Mouse (Mus musculus) embryonic facial prominence, embryonic 12.5 days (tissue): Measurements from ENCODE around the gene Plekhb2. TPM values are rescaled to one million over a fixed set of nuclear protein-coding genes. Genes with fewer than 3 reads are reported as not detected.

Experiments
- ATAC-seq: fragments of 200-750 bp; cut with Nextera tagmentation; 2 replicates; pipeline ENCODE4 v1.8.0; 2017; ENCODE audit not compliant: insufficient number of reproducible peaks, insufficient read depth, low FRiP score, low TSS enrichment
- H3K27ac ChIP-seq: fragments of 300-500 bp; sonication (generic); 2 replicates; pipeline ENCODE4 v1.5.1; 2016; ENCODE audit warnings: mild to moderate bottlenecking
- H3K27me3 ChIP-seq: fragments of 300-500 bp; sonication (generic); 2 replicates; pipeline ENCODE4 v1.6.1; 2016; ENCODE audit warnings: mild to moderate bottlenecking, moderate library complexity
- H3K36me3 ChIP-seq: fragments of 300-500 bp; sonication (generic); 2 replicates; pipeline ENCODE4 v1.6.1; 2016; ENCODE audit warnings: mild to moderate bottlenecking
- H3K4me1 ChIP-seq: fragments of 300-500 bp; sonication (generic); 2 replicates; pipeline ENCODE4 v1.6.1; 2016
- H3K4me2 ChIP-seq: fragments of 300-500 bp; sonication (generic); replicated peaks from 2 replicates; pipeline ENCODE4 v1.6.1; 2016; ENCODE audit warnings: mild to moderate bottlenecking, moderate library complexity
- H3K4me3 ChIP-seq: fragments of 300-500 bp; sonication (generic); 2 replicates; pipeline ENCODE4 v1.5.1; 2016; ENCODE audit warnings: mild to moderate bottlenecking
- H3K9ac ChIP-seq: fragments of 300-500 bp; sonication (generic); 2 replicates; pipeline ENCODE4 v1.6.1; 2016; ENCODE audit warnings: mild to moderate bottlenecking, moderate library complexity
- H3K9me3 ChIP-seq: fragments of 300-500 bp; sonication (generic); 2 replicates; pipeline ENCODE4 v1.6.1; 2016; ENCODE audit warnings: mild to moderate bottlenecking, moderate library complexity
- WGBS: fragments of 180-500 bp; shearing (Covaris S2); methylation state at CpG from one replicate; pipeline ENCODE4 v1.1.7; 2016; 5-methylcytosine and 5-hydroxymethylcytosine counted together
- polyA plus RNA-seq: library from polyadenylated mRNA; unstranded; fragments of >200 nt; fragmentation: Nextera tagmentation; extraction: Ambion mirVana; gene quantifications from 2 replicates; pipeline ENCODE4 v1.2.1, GENCODE M21; 2016

The Plekhb2 gene
- polyA plus RNA-seq, 1 experiment from 2014 or later = 17.4 TPM

DNA sequence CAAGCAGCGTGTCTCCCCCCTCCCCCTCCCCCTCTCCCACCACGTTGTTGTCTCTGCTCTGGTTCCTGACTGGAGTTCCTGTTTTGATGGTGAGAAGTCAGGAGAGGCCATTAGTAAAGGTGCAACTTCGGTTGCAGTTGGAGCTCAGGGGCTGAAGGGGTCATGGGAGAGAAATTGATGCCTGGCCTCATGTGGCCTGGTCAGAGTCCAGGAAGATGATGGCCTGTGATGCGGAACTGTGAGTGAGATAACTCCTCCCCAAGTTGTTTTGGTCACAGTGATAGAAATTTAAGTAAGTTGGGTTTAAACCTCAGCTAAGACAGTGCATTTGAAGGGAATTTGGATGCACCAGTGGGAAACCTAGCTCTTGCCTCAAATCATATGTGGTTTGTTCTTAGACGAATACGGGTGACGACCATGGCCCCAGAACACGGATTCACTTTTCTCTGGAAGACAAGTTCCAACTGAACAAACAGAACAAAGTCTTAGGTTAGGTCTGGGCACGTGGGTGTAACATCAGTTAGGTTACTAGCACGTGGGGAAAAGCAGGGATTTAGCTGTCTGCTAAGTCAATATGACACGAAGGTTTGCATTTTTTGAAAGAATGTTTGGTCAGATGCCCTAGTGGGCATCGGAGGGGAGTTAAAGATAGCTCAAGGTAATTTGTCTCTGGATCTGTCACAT lies 5.4 kb downstream of the Plekhb2 start:
- Histone ChIP-seq H3K9ac (no peak overlapping the region), H3K27me3 (no peaks in the 10 kb centered on the region), H3K36me3 (no peaks in the 10 kb centered on the region), H3K4me2 (no peak overlapping the region), H3K9me3 (no peaks in the 10 kb centered on the region), H3K4me1 (no peaks in the 10 kb centered on the region; the same call in 1 of the 2 replicates), H3K27ac (no peak overlapping the region), H3K4me3 (no peak overlapping the region)
- WGBS = 71% methylated on average over 12 of the region's 12 CpGs
- ATAC-seq = no peak

DNA sequence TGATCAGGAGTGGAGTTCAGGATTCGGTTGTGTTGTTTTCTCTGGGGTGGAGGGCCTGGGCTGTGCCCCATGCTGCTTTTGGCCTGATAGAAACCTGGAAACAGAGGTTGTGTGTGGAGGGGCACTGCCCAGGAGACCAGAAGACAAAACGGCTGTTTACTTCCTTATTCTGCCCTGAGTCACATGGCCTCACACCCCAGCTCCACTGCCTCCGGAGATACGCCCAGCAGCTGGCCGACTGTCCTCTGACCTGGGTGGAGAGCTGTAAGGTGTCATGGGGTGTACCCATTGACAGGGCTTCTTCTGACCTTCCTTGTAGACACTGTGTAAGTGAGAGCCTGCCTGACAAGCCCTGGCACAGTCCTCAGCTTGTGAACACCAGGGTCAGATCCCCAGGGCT lies 8.9 kb downstream of the Plekhb2 start:
- Histone ChIP-seq H3K36me3 (no peaks in the 10 kb centered on the region), H3K4me3 (no peak overlapping the region), H3K27ac (no peak overlapping the region), H3K9me3 (no peaks in the 10 kb centered on the region), H3K4me1 (no peaks in the 10 kb centered on the region), H3K27me3 (no peaks in the 10 kb centered on the region), H3K9ac (no peak overlapping the region), H3K4me2 (no peak overlapping the region)
- ATAC-seq = no peak
- WGBS = 77% methylated on average over 5 of the region's 5 CpGs

- Histone ChIP-seq H3K36me3 (no peaks in the 10 kb centered on the region), H3K9ac (no peak overlapping the region), H3K27ac (no peak overlapping the region), H3K27me3 (no peaks in the 10 kb centered on the region), H3K4me1 (no peaks in the 10 kb centered on the region), H3K4me2 (no peak overlapping the region), H3K9me3 (no peaks in the 10 kb centered on the region), H3K4me3 (no peak overlapping the region)
- WGBS = 80% methylated on average over 3 of the region's 3 CpGs
- no peak for ATAC-seq
Measured at GRCm38 (mm10) chr1:34859761-34860160, 10.0 kb downstream of the Plekhb2 start.

DNA sequence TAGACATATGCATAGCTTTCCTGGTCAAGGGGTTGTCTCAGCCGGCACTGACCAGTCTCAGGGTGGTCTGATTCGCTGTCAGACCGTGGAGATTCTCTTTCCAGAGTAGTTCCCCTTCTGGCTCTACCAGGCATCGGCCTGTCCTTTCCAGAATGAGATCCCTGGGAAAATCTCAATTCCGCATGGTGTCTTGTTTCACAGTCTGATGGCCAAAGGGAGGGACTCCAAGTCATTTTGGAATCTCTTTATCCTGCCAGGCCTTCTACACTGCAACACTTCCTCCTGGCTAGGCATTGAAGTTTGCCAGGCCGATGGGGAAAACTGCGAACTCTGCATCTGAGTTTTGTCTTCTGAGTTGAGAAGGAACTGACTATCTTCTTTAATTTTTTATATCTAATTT lies 10.4 kb downstream of the Plekhb2 start:
- Histone ChIP-seq H3K4me1 (no peaks in the 10 kb centered on the region), H3K9ac (no peak overlapping the region), H3K9me3 (no peaks in the 10 kb centered on the region), H3K4me3 (no peak overlapping the region), H3K27me3 (no peaks in the 10 kb centered on the region), H3K27ac (no peak overlapping the region), H3K4me2 (no peak overlapping the region), H3K36me3 (no peaks in the 10 kb centered on the region)
- 83% methylated on average over 7 of the region's 7 CpGs for WGBS
- no peak for ATAC-seq

- 93% methylated on average over 13 of the region's 13 CpGs for WGBS
- Histone ChIP-seq H3K36me3 (no peaks in the 10 kb centered on the region), H3K4me3 (no peak overlapping the region), H3K27ac (no peak overlapping the region), H3K27me3 (no peaks in the 10 kb centered on the region), H3K4me2 (no peak overlapping the region), H3K9me3 (no peaks in the 10 kb centered on the region), H3K9ac (no peak overlapping the region), H3K4me1 (no peaks in the 10 kb centered on the region)
- no peak for ATAC-seq
Measured at GRCm38 (mm10) chr1:34862877-34863276, 13.1 kb downstream of the Plekhb2 start.

DNA sequence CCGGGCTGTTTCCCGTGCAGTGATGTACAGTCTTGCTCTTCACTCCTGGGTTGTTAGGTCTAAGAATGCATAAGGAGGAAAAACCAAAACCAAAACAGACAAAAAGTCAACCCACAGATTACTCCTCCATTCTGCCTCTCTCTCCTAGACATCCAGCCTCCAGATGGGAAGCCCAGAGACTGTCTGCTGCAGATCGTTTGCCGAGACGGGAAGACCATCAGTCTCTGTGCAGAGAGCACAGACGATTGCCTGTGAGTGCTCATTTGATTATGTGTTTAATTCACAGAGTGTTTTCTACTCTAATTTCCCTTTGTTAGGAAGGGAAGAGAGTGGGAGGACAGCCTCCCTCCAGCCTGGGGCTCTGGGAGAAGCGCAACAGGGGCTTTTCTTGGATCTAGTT lies 13.5 kb downstream of the Plekhb2 start:
- Histone ChIP-seq H3K9me3 (no peaks in the 10 kb centered on the region), H3K36me3 (no peaks in the 10 kb centered on the region), H3K4me2 (no peak overlapping the region), H3K27ac (no peak overlapping the region), H3K9ac (no peak overlapping the region), H3K4me1 (no peaks in the 10 kb centered on the region), H3K27me3 (no peaks in the 10 kb centered on the region), H3K4me3 (no peak overlapping the region)
- no peak for ATAC-seq
- 78% methylated on average over 7 of the region's 7 CpGs for WGBS

DNA sequence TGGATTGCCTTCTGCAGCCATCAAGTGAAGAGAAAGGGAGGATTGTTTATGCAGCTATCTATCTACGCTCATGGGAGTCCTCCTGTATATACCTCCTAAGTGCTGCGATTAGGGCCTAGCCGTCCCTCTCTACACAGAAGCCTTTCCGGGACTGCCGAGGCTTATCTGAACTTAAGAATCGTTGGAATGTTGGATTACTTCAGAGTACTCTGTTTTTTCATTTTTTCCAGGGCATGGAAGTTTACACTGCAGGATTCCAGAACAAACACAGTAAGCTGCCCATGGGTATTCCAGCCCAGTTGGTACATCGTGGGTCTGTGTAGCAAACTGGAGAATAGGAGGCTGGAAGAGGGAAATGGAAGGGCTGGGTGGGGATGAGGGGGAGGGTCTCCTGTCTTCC lies 14.5 kb downstream of the Plekhb2 start:
- no peak overlapping the region for H3K4me2 ChIP-seq
- H3K4me1 ChIP-seq = no peaks in the 10 kb centered on the region
- no peaks in the 10 kb centered on the region for H3K9me3 ChIP-seq
- H3K27ac ChIP-seq = no peak overlapping the region
- no peaks in the 10 kb centered on the region for H3K27me3 ChIP-seq
- WGBS = 83% methylated on average over 7 of the region's 7 CpGs
- no peak overlapping the region for H3K9ac ChIP-seq
- ATAC-seq = no peak
- H3K4me3 ChIP-seq = no peak overlapping the region
- no peaks in the 10 kb centered on the region for H3K36me3 ChIP-seq

DNA sequence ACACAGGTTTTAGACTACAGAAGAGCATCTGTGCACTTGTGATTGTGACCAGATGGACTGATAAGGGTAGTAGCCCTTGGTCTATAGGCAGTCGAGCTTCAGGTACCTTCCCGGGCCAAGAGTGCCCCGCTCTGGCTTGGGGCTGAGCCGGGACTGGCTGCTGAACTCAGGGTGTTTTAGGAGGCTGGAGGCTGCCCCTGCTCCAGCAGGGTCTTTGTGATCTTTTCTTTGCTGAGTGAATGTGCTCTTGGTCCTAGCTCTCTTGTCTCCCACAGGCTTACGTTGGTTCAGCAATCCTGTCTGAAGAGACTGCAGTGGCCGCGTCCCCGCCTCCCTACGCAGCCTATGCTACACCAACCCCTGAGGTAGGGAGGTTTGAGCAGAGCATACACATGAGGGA lies 16.1 kb downstream of the Plekhb2 start:
- no peaks in the 10 kb centered on the region for H3K4me1 ChIP-seq
- no peaks in the 10 kb centered on the region for H3K27me3 ChIP-seq
- WGBS = 85% methylated on average over 9 of the region's 9 CpGs
- ATAC-seq = no peak
- H3K4me3 ChIP-seq = no peak overlapping the region
- H3K27ac ChIP-seq = no peak overlapping the region
- H3K4me2 ChIP-seq = no peak overlapping the region
- no peak overlapping the region for H3K9ac ChIP-seq
- 0 out of 2 replicates have a peak, but pooled peaks cover 5% of the 10 kb centered on the region for H3K36me3 ChIP-seq
- H3K9me3 ChIP-seq = no peaks in the 10 kb centered on the region

DNA sequence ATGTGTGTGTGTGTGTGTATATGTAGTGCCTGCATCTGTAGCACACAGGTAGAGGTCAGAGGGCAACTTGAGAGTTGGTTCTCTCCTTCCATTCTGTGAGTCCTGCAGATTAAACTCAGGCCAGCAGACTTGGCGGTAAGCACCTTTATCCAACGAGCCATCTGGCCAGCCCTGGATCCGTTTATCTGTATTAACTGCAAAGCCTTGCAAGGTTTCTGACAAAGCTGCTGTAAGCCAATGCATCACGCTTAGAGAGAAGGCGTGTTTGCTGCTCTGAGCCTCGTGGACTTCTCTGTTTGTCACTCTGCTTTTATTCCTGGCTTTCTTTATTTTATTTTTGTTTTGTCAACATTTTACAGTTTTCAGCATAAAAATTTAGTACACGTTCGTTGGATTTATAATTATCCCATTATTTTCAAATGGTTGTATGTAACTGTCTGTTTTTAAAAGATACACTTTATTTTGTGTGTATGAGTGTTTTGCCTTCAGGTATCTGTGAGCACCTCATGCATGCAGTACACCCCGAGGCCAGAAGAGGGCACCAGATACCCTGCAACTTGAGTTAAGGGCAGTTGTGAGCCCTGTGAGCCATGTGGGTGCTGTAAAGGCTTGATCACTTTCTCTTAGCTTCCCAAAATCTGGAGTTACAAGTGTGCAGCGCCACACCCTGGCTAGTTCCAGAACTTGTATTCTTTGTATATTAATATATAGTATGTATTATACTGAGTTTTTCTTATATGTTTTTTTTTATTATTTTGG lies 17.2 kb downstream of the Plekhb2 start:
- H3K9me3 ChIP-seq = no peaks in the 10 kb centered on the region
- H3K27ac ChIP-seq = no peak overlapping the region
- 60% methylated on average over 10 of the region's 10 CpGs for WGBS
- no peak overlapping the region for H3K4me2 ChIP-seq
- no peak overlapping the region for H3K9ac ChIP-seq
- 0 out of 2 replicates have a peak, but pooled peaks cover 5% of the 10 kb centered on the region for H3K36me3 ChIP-seq
- no peaks in the 10 kb centered on the region for H3K27me3 ChIP-seq
- peak; percentile 59; the same call in 1 of the 2 replicates for ATAC-seq
- no peak overlapping the region for H3K4me3 ChIP-seq
- H3K4me1 ChIP-seq = no peaks in the 10 kb centered on the region

GRCm38 (mm10) chr1:34867574-34867955 lies 17.8 kb downstream of the Plekhb2 start:
- Histone ChIP-seq H3K4me1 (no peaks in the 10 kb centered on the region), H3K27me3 (no peaks in the 10 kb centered on the region), H3K9ac (no peak overlapping the region), H3K9me3 (no peaks in the 10 kb centered on the region), H3K27ac (no peak overlapping the region), H3K36me3 (0 out of 2 replicates have a peak, but pooled peaks cover 5% of the 10 kb centered on the region), H3K4me3 (no peak overlapping the region), H3K4me2 (no peak overlapping the region)
- 88% methylated on average over 5 of the region's 5 CpGs for WGBS
- no peak for ATAC-seq

DNA sequence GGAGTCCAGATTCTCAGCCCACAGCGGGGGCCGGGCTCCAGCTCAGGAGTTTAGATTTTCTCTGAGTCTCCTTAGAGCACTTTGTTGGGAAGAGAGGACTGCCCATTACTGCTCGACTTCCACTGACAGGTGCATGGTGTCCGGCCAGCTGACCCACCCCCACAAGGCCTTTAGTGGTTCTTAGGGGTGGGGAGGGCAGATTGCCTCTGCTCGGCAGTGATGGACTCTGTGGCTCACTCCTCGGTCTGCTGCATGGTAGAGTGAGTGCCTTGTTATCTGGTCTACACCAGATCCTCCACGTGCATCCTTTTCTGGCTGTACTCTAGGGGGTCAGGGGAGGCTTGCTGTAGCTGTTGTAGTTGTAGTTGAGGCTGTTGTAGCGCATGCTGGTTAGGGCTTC lies 18.6 kb downstream of the Plekhb2 start:
- Histone ChIP-seq H3K27me3 (no peaks in the 10 kb centered on the region), H3K4me3 (no peak overlapping the region), H3K36me3 (0 out of 2 replicates have a peak, but pooled peaks cover 5% of the 10 kb centered on the region), H3K27ac (no peak overlapping the region), H3K4me2 (no peak overlapping the region), H3K9ac (no peak overlapping the region), H3K4me1 (no peaks in the 10 kb centered on the region), H3K9me3 (no peaks in the 10 kb centered on the region)
- no peak for ATAC-seq
- 86% methylated on average over 8 of the region's 8 CpGs for WGBS

DNA sequence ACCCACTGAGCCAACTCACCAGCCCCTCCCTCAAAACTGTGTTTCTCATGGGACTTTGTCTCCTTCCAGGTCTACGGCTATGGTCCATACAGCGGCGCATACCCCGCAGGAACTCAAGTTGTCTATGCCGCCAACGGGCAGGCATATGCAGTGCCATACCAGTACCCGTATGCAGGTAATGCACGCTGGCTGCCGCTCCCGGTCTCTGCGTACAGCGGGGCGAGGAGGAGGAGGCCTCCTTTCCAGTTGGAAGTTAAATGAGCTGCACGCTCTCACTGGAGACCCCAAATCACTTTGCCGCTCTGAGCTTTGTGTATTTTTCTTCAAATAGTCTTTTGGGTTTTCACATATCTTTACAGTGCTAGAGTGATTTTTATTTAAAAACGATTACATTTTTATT lies 19.5 kb downstream of the Plekhb2 start:
- no peak overlapping the region for H3K4me2 ChIP-seq
- ATAC-seq = no peak
- H3K9me3 ChIP-seq = no peaks in the 10 kb centered on the region
- H3K36me3 ChIP-seq = 0 out of 2 replicates have a peak, but pooled peaks cover 5% of the 10 kb centered on the region
- H3K9ac ChIP-seq = no peak overlapping the region
- H3K4me3 ChIP-seq = no peak overlapping the region
- H3K27ac ChIP-seq = no peak overlapping the region
- 94% methylated on average over 16 of the region's 16 CpGs for WGBS
- H3K27me3 ChIP-seq = no peaks in the 10 kb centered on the region
- H3K4me1 ChIP-seq = no peaks in the 10 kb centered on the region
